Mouse (Mus musculus): ENCODE measurements around the gene Setd1a. TPM values are rescaled to one million over a fixed set of nuclear protein-coding genes. Genes with fewer than 3 reads are reported as not detected.
"Not testable (repeated sequence)": the region's sequence is repeated elsewhere in the genome, so short reads cannot be mapped to it uniquely, and the experiment has no call there.

Gene Setd1a
- polyA plus RNA-seq, 1 experiment = 23.2 TPM

DNA sequence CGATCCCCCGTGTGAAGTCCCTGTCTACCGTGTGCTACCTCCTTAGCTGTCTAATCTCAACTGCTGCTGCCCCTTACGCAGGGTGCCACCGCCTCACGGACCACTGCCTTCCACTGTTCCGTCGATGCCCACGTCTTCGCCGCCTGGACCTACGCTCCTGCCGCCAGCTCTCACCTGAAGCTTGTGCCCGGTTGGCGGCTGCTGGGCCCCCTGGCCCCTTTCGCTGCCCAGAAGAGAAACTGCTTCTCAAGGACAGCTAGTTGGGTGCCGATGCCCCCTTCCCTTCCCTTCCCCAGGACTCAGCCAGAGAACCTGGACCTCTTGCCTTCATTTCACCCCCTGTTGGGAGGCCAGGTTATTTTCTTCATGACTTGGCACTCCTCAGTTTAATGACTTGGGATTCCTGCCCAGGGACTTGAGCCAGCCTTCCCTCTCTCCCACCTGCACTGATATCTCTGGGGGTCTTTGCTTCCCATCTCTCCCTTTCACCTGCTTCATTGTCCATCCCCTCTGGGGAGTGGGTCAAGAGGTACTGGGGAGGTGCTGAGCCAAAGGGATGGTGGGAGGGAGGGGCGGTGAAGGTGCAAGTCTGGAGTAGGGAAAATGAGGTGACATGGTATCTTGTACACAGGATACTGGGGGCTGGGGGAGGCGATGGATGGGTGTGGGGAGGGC is 8.7 kb upstream of the Setd1a start:
- DNase-seq (ENCODE audit: low read depth) = no peak
- TF ChIP-seq POLR2A (IDR thresholded peaks at IDR 0.05; ENCODE audit: borderline replicate concordance, extremely low read depth, insufficient read depth, insufficient read length, poor library complexity, severe bottlenecking) (no peak), CTCF (IDR thresholded peaks at IDR 0.05; ENCODE audit: borderline replicate concordance, extremely low read depth, insufficient read depth, insufficient read length) (no peak)

DNA sequence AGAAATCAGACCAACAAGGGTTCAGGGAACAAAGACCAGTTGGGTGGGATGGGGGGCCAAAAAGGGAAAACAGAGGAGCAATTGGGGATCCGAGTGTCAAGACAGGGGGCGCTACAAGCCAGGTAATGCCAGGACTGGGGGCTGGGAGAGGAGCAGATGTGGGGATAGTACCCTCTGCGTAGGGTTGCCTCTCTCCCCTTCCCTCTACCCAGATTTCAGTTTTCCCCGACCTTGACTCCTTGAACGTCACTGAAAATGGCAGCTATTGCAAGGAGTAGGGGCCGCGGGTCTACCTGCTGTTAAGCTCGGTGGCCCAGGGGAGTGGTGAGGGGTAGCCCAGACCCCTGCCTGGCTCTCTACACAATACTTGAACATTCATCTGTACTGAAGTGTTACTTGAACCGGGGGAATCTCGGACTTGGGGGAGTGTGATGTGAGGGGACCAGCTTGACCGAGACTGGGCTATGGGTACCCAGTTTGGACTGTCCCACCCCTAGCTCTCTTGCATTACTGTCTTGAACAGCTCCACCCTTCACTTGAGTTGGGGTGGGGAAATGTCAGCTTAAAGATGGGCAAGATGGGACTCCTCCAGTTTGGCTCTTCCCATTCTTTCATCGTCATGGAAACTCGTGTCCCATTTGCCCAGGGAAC is 8.0 kb upstream of the Setd1a start:
- TF ChIP-seq CTCF (IDR thresholded peaks at IDR 0.05; ENCODE audit: borderline replicate concordance, extremely low read depth, insufficient read depth, insufficient read length) (0 out of 2 replicates have a peak, but pooled peaks have one; percentile 4), POLR2A (IDR thresholded peaks at IDR 0.05; ENCODE audit: borderline replicate concordance, extremely low read depth, insufficient read depth, insufficient read length, poor library complexity, severe bottlenecking) (no peak)
- no peak for DNase-seq (ENCODE audit: low read depth)

DNA sequence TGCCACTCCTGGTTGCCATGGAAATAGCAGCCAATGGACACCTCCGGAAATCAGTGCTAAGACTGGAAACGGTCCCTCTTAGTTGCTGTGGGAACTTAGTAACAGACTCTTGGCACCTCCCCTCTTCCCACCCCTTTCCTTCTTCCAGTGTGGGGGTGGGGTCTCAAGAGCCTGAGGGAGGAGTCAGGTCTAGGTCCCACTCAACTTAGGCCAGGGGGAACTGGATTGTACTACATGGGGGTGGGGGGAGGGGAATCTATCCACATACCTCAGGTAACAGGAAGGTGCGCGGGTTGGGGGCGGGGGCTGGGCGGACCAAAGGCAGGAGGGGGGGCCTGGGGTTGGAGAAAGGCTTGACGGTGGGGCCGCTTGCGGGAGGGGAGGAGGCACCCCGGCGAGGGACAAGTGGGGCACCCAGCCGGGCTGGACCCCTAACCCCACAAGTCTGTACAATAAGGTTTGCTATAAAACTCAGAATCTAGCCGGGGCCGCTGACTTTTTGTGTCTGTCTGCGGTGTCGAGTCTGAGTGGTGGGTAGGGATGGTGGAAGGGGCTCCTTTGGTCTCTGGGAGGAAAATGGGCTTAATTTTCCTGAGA is 7.4 kb upstream of the Setd1a start:
- TF ChIP-seq CTCF (IDR thresholded peaks at IDR 0.05; ENCODE audit: borderline replicate concordance, extremely low read depth, insufficient read depth, insufficient read length) (no peak), POLR2A (IDR thresholded peaks at IDR 0.05; ENCODE audit: borderline replicate concordance, extremely low read depth, insufficient read depth, insufficient read length, poor library complexity, severe bottlenecking) (no peak)
- peak; percentile 98 for DNase-seq (ENCODE audit: low read depth)

DNA sequence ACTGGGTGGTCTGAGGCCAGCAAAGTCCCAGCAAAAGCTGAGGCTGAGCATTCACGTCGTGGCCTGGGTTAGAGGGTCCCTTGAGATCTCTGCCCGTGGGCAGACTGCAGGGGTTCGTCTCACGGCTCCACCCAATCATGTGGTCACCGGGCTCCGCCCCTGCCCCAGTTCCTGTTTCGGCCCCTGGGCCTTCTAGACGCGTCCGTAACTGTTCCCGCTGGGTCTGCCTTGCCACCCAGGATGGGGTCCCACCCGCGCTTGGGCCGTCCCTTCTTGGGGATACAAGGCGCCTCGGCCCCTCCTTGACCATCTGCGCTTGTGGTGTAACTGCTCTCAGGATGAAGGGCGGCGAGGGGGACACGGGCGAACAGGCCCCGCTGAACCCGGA is 6.8 kb upstream of the Setd1a start, which contains the start of gene Orai3:
Gene Orai3, plus strand, starts transcription at position 165 of the 388 bp plus-strand sequence.
- peak; percentile 81 for DNase-seq (ENCODE audit: low read depth)
- TF ChIP-seq POLR2A (IDR thresholded peaks at IDR 0.05; ENCODE audit: borderline replicate concordance, extremely low read depth, insufficient read depth, insufficient read length, poor library complexity, severe bottlenecking) (no peak), CTCF (IDR thresholded peaks at IDR 0.05; ENCODE audit: borderline replicate concordance, extremely low read depth, insufficient read depth, insufficient read length) (no peak)

DNA sequence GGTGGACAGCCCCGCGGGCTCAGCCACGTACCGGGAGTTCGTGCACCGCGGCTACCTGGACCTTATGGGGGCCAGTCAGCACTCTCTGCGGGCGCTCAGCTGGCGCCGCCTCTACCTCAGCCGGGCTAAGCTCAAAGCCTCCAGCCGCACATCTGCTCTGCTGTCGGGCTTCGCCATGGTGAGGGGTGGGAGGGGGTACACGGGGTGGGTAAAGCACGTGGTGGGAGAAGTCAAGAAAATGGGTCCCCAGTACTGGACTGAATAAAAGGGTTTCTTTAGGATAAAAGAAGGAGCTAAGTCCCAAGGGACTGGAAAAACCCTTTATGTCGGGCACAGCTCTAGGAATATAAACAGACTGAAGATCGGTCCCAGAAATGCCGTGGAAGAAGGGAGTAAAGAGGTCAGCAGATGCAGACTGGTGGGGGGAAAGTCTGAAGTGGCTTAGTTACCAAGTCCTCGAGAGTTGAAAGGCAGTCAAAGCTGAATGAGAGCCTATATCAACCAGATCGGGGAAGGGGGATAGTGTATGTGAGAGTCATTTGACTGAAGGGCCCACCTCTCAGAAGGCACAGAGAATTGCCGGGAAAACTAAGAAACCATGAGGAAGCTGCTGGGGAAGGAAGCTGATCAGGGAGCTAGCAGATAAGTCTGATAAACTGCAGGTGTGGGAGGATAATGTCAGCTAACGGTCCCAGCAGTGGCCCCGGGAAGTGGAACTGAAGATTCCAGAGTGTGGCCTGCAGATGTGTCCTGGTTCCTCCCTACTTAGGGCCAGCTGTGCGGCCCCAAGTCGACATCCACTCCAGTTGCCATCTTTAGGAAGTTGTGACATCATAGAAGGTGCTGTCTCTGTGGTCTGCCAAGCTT is 6.2 kb upstream of the Setd1a start:
- DNase-seq (ENCODE audit: low read depth) = peak; percentile 37
- TF ChIP-seq POLR2A (IDR thresholded peaks at IDR 0.05; ENCODE audit: borderline replicate concordance, extremely low read depth, insufficient read depth, insufficient read length, poor library complexity, severe bottlenecking) = no peak

DNA sequence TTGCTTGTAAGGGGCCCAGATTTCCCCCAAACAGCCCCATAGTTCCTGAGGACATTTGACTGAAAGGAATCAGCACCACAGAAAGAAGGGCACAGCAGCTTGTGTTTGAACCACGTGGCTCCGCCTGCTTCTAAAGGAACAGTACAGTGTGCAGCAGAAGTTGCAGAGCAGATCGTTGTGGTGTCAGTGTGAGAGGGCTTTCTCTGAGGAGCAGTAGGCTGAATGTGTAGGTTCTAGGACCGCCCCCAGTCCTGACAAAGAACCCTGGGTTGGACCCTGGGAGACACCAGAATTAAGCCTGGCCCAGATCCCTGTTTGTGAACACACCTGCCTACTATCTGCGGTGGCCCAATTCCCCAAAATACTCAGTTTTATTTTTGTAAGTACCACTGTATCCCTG is 5.2 kb upstream of the Setd1a start:
- no peak for DNase-seq (ENCODE audit: low read depth)
- TF ChIP-seq POLR2A (IDR thresholded peaks at IDR 0.05; ENCODE audit: borderline replicate concordance, extremely low read depth, insufficient read depth, insufficient read length, poor library complexity, severe bottlenecking) (no peak), CTCF (IDR thresholded peaks at IDR 0.05; ENCODE audit: borderline replicate concordance, extremely low read depth, insufficient read depth, insufficient read length) (no peak)

DNA sequence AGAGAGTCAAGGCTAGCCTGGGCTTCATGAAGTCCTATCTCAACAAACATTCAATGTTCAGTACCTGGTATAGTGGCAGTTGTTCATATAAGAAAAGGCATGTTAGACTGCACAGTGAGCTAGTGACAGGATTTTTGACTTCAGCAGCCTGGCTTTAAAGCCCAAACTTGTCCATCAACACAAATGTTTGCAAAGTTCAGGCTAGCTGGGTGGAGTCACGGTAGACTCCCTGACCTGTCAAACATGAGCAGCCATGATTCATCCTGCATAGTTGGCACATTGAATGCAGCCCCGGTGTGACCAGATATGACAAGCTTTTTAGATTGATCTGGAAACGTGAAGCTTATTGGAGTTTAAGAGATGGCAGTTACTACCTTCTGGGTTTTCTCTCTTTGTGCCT is 4.4 kb upstream of the Setd1a start:
- no peak for TF ChIP-seq CTCF (IDR thresholded peaks at IDR 0.05; ENCODE audit: borderline replicate concordance, extremely low read depth, insufficient read depth, insufficient read length)
- DNase-seq (ENCODE audit: low read depth) = no peak

DNA sequence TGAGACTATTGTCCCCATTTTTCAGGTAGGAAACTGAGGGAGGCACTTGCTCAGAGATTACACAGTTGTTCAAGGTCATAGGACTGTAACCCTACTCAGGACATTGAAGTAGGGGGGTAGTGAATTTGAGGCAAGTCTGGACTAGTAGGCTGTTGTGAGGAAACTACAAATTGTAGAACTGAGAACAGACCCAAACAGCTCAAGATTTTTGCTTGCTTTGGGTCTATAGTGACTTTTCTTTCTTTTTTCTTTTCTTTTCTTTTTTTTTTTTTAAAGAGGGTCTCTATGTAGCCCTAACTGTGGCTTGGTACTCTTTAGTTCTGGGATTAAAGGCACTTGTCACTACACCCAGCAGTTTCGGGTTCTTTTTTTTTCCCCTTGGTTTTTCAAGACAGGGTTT is 3.9 kb upstream of the Setd1a start:
- TF ChIP-seq POLR2A (IDR thresholded peaks at IDR 0.05; ENCODE audit: borderline replicate concordance, extremely low read depth, insufficient read depth, insufficient read length, poor library complexity, severe bottlenecking) = no peak
- no peak for TF ChIP-seq CTCF (IDR thresholded peaks at IDR 0.05; ENCODE audit: borderline replicate concordance, extremely low read depth, insufficient read depth, insufficient read length)
- DNase-seq (ENCODE audit: low read depth) = no peak

DNA sequence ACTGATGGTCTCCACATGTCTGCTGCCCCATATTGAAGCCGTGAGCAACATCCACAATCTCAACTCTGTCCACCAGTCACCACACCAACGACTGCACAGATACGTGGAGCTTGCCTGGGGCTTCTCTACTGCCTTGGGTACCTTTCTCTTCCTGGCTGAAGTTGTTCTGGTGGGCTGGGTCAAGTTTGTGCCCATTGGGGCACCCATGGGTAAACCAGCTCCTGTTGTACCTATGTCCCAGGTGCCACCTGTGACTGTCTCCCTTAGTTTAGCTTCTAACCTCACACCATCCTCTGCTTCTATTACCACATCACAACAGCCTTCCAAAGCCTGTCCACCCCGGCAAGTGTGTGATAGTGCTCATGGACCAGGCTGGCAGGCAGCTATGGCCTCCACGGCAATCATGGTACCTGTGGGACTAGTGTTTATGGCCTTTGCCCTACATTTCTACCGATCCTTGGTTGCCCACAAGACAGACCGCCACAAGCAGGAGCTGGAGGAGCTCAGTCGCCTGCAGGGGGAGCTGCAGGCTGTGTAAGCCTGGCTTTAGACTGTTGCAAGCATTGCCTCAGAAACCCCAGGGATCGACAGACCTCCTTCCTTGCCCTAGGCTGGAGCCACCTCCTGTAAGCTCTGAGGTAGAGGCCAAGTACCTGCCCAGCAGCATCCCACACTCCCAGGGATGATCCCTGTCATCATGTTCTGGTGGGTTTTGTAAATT is 2.6 kb upstream of the Setd1a start:
- TF ChIP-seq POLR2A (IDR thresholded peaks at IDR 0.05; ENCODE audit: borderline replicate concordance, extremely low read depth, insufficient read depth, insufficient read length, poor library complexity, severe bottlenecking) (no peak), CTCF (IDR thresholded peaks at IDR 0.05; ENCODE audit: borderline replicate concordance, extremely low read depth, insufficient read depth, insufficient read length) (peak; percentile 79)
- DNase-seq (ENCODE audit: low read depth) = peak; percentile 74

DNA sequence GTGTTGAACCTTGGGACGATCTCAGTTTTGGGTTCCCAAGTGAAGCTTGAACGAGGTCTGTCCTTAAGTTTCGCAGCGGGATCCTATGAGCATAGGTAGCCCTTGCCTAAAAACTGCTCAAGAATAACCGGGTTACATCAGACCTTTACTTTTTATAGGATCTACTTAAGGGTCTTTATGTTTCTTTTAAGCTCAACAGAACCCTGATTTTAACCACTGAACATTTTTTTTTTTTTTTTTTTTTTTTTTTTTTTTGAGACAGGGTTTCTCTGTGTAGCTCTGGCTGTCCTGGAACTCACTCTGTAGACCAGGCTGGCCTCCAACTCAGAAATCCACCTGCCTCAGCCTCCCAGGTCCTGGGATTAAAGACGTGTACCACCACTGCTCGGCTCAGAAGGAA is 633 bp upstream of the Setd1a start:
- not testable (repeated sequence) for DNase-seq (ENCODE audit: low read depth)

DNA sequence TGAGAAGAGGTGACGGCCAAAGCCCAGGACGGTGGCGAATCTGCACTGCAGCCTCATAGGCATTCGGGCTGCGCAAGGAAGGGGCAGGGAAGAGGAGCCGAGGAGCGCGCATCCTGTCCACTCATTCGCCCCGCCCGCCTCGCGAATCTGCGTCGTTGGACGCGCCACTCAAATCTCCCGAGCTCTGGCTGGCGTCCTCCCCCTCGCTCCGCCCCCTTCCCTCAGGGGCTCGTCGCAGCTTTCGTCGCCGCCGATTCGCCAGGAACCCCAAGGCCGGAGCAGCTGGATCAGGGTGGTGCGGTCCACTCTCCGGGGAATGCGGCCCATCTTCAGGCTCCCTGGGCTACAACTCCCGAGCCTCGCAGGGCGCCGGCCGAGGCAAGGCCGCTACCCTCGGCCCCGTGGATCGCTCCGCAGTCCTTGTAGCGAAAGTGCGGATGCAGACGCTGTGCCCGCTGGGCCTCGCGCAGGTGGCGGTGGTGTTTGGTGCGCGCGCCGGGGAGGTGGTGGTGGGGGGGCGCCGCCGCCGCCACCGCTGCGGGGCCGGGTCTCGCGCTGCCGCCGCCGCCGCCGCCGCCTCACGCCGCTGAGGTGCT is 506 bp downstream of the Setd1a start:
- TF ChIP-seq CTCF (IDR thresholded peaks at IDR 0.05; ENCODE audit: borderline replicate concordance, extremely low read depth, insufficient read depth, insufficient read length) (no peak), POLR2A (IDR thresholded peaks at IDR 0.05; ENCODE audit: borderline replicate concordance, extremely low read depth, insufficient read depth, insufficient read length, poor library complexity, severe bottlenecking) (peak; percentile 43)
- DNase-seq (ENCODE audit: low read depth) = peak; percentile 99

Measured in brain, embryonic 14.5 days (tissue).